Mouse (Mus musculus) left cerebral cortex, postnatal 25 days (tissue): Measurements from ENCODE around the gene Slc38a6. TPM values are rescaled to one million over a fixed set of nuclear protein-coding genes. Genes with fewer than 3 reads are reported as not detected.

Experiments
- DNase-seq, 2 experiments: peaks; one replicate each; pipeline ENCODE4 v3.0.0; 2022; ENCODE audit warnings: low spot score in 2 of 2, mixed read lengths in 1 of 2
- intact Hi-C: fragments of 180-260 bp; cut with DNase I; formaldehyde crosslinking; loops from one replicate; pipeline ENCODE4 v1.15.1; 2025
- total RNA-seq, 2 experiments: library from RNA; stranded (reverse); gene quantifications; 2 replicates each; pipeline ENCODE4 v1.2.3; 2021

Slc38a6 gene
- total RNA-seq, 2 experiments from 2014 or later = 12.1 to 17.8 TPM

DNA sequence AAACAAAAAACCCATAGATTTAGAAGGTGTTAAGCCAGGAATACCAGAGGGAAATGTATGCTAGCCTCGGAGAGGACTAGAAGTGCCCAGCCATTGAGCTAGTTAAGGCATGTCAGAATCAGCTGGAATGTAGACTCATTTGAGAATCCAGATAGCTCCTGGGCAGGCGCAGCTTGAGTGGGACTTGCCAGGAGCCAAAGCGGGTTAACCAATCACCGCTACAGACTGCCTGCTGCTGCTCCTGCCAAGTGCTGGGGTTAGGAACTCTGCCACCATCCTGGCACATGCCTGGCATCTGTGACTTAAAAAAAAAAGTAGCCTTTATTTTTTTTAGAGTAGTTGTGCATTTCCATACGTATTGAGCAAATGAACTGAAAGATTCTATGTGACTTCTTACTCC is 66.8 kb downstream of the Slc38a6 start:
- DNase-seq = no peak
- intact Hi-C loops = no loop called here

GRCm38 (mm10) chr12:73354521-73354920 is 67.9 kb downstream of the Slc38a6 start:
- intact Hi-C loops = no loop called here

DNA sequence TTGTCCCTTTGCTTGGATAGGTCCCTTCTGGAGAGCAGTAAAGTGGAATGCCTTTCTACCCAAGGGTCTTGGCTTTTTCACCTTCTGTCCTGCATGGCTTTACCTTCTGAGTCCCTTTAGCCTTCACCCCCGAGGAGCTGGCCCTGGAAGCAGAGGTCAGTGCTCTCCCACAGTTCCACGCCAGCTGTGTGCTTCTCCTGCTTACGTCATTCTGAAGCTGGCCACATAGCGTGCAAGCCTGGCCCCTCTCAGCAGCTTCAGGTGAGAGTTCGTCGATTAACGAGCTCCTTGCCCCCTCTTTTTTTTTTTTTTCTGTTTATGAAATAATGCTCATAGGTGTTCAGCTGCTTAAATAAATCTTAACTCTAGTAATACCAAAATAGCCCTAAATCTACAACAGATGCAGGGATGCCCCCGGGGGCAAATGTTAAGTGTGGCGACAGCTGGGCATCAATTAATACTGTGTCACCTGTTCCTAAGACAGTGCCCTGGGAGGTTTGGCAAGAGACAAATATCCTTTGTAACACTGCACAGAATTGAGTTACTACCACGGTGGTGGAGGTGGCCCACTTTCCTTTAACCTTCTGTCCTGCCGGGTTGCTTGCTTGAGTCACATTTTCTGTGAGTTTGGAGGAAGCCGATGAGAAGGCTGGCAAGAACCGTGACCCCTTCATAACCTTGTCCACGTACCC is 68.7 kb downstream of the Slc38a6 start:
- no peak for DNase-seq
- intact Hi-C loops = no loop called here

More at GRCm38 (mm10) chr12:73354521-73354920, 67.9 kb downstream of the Slc38a6 start:
- no peak for DNase-seq

DNA sequence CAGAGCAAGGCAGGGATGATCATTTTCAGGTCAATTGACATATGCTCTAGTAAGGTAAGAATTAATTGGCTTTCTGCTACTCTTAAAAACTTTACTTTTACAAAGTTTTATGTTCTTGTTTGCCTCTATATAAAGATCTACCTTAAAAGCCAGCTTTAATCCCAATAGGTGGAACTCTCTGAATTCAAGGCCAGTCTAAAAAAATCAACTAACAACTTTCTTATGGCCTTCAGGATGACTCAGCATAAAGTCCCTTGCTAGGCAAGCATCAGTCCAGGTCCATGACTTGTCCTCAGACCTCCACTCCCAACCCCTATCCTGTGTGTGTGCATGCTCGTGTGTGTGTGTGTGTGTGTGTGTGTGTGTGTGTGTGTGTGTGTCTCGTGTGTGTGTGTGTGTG is 70.1 kb downstream of the Slc38a6 start:
- no peak for DNase-seq
- intact Hi-C loops = no loop called here

- intact Hi-C loops = no loop called here
- no peak for DNase-seq
Measured at GRCm38 (mm10) chr12:73357311-73357710, 70.7 kb downstream of the Slc38a6 start.

GRCm38 (mm10) chr12:73357736-73358135 is 71.2 kb downstream of the Slc38a6 start:
- DNase-seq = no peak
- intact Hi-C loops = no loop called here

GRCm38 (mm10) chr12:73358640-73359039 is 72.1 kb downstream of the Slc38a6 start:
- DNase-seq = no peak
- intact Hi-C loops = no loop called here

DNA sequence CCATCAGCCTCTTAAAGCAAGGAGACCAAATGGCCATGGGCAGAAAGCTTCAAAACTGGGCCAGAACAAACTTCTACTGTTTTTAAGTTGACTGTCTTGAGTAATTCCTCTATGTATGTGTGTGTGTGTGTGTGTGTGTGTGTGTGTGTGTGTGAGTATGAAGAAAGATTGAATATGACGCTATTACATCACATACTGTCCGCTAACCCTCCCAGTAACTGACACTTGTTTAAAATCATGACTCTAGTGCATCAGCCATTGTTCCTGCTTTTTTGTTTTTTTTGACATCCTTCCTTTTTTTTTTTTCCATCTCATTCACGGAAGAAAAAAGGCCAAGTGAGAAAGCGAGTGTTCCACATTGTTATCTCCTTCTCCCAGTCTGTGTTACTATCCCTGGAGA is 72.9 kb downstream of the Slc38a6 start:
- DNase-seq = no peak
- intact Hi-C loops = no loop called here

- DNase-seq = no peak
- intact Hi-C loops = no loop called here
Measured at GRCm38 (mm10) chr12:73361201-73361600, 74.6 kb downstream of the Slc38a6 start.

DNA sequence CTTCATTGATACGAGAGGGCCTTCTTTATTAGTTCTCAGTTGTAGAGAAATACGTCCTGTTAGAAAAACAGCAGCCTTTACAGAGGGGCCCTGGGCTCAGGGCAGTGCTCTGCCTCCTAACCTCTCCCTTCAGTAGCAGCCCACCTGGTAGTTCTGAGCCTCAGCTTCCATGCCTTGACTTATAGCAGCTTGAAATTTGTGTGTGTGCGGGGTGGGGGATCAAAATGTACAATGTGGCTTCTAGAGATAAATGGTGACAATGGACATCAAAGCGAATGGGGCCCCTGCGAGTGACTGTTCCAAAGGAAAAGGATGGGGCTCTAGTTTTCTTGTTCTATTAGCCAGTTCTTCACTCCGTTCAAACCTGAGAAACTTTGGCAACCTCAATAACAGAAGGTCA is 76.8 kb downstream of the Slc38a6 start:
- no peak for DNase-seq
- intact Hi-C loops = no loop called here

- intact Hi-C loops = no loop called here
- no peak for DNase-seq
Measured at GRCm38 (mm10) chr12:73363956-73364355, 77.4 kb downstream of the Slc38a6 start.

DNA sequence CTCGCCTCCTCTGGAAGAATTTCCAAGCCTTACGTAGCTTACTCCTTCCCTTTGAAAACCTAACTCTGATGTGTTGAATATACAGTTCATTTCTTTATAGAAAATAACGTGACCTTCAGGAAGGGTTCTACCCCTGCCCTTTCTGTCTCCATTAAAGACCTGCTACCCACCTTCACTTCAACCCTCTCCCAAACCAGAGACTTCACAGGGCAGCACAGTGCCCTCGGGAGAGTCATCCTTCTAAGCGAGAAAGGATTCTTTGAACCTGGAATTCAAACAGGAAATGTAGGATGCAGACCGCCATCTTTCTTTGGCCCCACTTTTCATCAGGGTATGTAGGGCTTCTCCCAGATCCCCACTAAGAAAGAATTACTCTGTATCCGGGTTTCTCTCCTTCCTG is 80.0 kb downstream of the Slc38a6 start:
- no peak for DNase-seq
- intact Hi-C loops = no loop called here

DNA sequence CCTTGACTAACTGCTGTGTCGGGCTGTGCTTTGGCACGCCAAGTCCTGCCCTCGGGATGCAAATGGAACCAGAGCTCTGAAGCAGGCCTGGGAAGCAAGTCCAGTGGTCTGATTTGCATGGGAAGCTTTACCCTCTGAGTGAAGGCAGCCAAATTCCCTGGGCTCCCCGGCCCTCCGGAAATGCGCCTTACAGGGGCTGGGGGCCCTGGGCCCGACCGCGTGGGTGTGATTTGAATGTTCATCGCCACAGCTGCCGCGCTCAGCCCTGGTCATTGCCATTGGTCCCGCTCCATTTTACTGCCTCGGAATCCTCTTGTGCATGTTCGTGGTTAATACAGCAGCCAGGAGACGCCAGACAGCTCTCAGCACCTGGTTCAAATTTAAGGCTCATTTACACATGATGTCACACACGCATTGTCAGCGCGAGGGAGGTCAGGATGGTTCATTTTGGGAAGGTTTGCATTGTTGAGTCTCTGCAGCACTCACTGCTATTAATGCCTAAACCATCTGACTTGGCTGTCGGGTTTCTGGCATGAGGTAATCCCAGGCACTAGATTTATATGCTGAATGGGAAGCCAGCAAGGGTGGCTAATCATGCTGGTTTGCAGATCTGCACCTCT is 81.0 kb downstream of the Slc38a6 start:
- intact Hi-C loops = no loop called here
- DNase-seq = no peak

DNA sequence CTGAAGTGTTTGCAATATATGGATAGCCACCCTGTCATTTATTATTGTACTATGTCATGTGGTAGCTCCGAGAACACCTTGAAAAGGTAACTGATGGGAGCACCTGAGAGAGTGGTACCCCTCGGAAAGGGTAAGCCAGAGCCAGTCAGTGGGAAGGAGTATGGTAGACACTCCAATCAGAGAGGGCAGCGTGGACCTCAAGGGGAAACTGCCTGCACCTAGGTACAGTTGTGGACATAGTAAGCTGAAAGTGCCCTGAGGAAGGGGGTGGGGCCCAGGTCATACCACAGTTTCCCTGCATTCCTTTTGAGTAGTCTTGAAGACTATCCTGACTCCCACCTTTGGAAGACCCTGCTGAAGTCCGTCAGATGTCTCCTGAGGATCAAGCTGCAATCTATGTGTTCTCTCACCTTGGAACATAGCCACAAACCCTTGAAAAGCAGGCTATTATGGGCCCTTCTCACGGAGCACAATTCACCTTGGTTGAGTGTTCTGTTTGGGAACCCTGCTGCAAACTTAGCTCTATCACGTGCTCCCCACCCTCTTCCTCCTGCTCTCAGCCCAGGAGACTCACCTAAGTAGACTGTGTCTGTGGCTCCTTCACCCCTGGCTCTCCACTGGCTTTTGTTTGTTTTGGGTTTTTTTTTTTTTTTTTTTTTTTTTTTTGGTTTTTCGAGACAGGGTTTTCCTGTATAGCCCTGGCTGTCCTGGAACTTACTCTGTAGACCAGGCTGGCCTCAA is 82.5 kb downstream of the Slc38a6 start:
- intact Hi-C loops = no loop called here
- DNase-seq = no peak

DNA sequence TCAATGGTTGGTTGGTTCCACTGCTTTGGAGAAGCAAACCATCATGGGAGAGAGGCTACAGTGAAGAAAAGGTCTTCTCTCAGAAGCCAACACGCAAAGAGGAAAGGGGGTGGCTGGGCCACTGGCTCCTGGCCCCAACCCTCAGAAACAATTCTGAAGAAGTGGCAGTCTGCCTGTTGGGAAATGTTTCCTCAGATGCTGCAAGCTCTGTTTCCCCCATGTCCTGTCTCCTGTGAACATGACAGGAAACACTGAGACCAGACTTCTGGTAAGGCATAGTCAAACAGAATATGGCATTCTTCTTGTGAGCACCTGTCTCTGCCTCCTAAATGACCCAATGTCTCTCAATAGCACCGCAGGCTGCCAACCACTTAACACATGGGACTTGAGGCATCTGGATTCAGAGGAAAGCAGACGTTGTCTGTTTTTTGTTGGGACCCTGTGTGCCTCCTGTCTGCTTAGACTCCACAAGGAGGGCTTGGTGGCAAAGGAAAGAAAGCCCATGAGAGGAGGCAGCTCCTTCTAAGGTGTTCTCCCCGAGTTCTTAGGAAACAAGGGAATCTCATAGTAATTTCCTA is 83.9 kb downstream of the Slc38a6 start:
- intact Hi-C loops = no loop called here
- no peak for DNase-seq

DNA sequence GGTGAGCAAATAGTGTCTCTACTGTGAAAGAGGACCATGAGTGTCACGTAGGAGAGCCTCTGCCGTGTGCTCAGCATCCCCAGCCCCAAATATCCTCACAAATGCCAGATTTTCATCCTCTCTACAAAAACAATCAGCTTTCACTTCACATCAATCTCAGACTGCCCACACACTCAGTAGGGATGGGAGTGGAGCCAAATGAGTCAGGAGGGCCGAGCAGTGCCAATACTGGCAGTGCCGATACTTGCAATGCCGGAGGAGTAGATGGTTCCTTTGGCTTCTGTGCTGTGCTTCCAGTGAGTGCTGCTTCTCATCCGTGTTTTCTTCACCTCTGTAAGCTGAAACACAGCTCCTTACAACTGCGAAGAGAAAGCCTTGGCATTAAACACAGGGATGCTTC is 84.6 kb downstream of the Slc38a6 start:
- DNase-seq = peak in 1 of 2 experiments; percentile 54
- intact Hi-C loops = no loop called here

DNA sequence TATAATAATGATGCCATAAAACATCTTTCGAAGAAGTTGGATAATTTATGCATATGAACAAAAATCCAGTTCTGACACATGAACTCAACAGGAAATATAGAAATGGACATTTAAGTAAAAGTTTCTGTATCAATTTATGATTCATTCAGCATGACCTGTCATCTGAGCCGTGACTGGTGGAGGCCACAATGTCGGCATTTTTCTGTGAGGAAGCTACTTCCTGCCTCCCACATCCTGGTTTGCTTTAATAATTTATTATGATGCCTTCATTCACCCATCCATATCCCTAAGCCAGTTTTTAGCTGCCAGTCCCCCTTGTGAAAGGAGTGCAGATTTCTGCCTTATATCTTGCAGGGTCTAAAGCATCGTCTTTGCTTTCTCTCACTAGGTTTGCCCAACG is 91.4 kb downstream of the Slc38a6 start:
- no peak for DNase-seq
- intact Hi-C loops = no loop called here

DNA sequence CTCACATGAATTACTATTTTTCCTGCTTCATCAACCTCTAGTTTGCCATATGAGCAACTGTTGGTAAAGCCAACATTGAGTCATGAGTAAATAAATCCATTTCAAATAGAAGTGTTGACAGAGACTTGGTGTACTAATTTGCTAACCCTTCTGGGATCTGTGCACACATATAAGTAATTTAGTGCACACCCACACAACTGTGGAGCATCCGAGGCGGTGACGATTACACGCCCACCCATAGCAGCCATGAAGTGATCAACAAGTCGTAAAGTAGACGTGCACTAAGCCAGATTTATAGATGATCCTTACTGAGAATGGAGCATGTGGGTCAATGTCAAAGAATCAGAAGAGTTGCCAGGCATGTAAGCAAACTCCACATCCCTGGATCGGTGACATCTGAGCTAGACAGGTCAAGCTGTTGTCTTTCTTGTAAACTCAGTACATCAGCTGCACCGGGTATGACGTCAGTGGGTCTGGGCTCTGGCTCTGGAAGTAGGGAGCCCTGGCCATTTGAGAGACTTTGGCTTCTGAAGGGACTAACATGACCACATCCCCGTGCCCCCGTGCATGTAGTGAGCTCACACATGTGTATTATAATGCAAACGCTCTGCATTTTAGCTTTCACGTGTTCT is 92.3 kb downstream of the Slc38a6 start:
- intact Hi-C loops = no loop called here
- DNase-seq = no peak

DNA sequence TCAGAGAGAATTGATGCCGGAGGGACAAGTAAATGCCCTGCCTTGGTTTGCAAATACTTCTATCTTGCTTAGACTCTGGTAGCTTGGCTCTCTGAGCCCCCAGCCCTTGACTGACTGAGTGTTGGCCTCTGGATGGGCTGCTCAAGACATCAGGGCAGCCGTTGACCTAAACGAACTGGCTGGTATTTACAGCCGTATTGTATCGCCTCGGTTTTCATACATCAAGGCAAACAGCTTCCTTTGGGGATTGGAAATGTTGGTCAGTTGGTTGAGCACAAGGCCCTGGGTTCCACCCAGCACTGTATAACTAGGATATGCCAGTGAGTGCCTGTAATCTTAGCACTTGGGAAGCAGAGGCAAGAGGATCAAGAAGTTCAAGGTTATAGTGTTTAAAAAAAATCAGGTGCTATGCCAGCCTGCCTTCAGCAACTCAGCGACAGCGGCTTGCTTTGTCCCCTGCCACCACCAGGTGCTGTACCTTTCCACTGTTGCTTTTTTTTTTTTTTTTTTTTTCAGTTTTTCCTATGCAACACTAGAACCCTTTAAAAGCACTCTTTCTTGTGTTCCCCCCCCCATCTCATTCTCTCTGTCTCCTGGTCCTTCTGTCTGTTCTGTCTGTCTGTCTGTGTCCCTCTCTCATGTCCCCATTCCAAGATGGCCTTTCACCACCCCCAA is 94.2 kb downstream of the Slc38a6 start:
- no peak for DNase-seq
- intact Hi-C loops = no loop called here

DNA sequence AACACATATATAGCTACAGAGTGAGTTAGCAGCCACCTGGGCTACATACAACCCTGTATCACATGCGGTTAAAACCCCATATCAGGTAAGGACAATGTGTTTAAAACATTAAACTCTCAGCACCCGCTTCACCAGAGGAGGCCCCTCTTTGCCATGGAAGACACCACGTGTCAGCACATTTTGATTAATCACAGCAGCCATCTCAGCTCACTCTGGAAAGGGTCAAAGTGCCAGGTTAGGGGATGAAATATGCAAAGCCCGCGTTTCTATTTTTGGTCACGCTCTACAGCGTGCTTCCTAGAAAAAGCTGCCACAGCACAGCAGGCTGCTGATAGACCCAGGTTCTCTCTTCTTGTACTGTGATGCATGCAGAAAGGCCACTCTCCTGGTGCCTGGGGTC is 94.9 kb downstream of the Slc38a6 start:
- intact Hi-C loops = no loop called here
- DNase-seq = no peak
